Mouse (Mus musculus) adrenal gland, adult 2 months (tissue): ENCODE data around the gene Kcnc1. TPM values are rescaled to one million over a fixed set of nuclear protein-coding genes. Genes with fewer than 3 reads are reported as not detected.

Experiments
- DNase-seq: peaks from one replicate; pipeline ENCODE4 v3.0.0; 2021
- polyA plus RNA-seq: library from polyadenylated mRNA; depleted of rRNA; stranded (reverse); fragments of >200 nt; gene quantifications from 2 replicates; pipeline ENCODE4 v1.2.3, GENCODE M21; 2012; rRNA removed
- total RNA-seq, 2 experiments: library from RNA; stranded (reverse); gene quantifications; 2 replicates each; pipeline ENCODE4 v1.2.3; 2021

Kcnc1 gene
- total and polyA plus RNA-seq, 3 experiments: 0.28 to 0.76 (median 0.37) TPM

- DNase-seq: peak; percentile 13
Measured at GRCm38 (mm10) chr7:46473141-46473540, 76.8 kb downstream of the Kcnc1 start.

DNA sequence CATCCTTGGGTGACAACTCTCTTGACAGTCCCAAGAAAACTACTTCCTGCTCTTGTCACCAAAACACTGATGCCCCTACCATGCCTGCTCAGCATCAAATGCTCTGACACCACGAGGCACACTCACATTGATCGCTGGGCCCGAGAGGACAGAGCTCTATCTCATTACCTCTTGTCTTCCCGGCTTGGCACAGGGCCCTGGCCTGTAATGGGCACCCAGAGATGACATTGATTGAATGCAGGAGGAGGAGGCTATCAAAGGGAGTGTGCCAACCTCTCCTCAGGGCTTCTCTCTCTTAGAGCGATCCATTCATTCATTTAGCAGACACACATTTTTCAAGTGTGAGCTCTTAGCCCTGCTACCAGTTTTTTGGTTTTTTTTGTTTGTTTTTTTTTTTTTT, 79.2 kb downstream of the Kcnc1 start:
- peak; percentile 42 for DNase-seq

- no peak for DNase-seq
Measured at GRCm38 (mm10) chr7:46477456-46477855, 81.2 kb downstream of the Kcnc1 start.

DNA sequence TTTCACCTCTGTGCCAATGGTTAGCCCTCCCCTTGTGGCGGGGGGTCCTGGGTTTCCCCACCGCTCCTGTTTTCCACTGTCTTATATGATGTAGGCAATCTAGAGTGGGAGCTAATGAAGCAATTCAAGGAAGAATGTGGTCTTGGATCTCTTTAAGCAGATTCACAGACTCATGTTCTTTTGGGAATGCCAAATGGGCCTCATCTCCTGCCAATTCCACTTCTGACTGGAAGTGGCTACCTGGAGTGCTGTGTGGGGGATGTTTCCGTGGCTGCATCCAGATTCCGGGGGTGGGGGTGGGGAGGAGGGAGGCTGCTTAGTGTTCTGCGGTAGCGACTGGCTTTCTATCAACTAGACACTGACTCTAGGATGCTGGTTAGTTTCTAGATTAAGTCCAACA, 83.5 kb downstream of the Kcnc1 start:
- DNase-seq: no peak

- DNase-seq: peak; percentile 57
Measured at GRCm38 (mm10) chr7:46482099-46482531, 85.8 kb downstream of the Kcnc1 start.

DNA sequence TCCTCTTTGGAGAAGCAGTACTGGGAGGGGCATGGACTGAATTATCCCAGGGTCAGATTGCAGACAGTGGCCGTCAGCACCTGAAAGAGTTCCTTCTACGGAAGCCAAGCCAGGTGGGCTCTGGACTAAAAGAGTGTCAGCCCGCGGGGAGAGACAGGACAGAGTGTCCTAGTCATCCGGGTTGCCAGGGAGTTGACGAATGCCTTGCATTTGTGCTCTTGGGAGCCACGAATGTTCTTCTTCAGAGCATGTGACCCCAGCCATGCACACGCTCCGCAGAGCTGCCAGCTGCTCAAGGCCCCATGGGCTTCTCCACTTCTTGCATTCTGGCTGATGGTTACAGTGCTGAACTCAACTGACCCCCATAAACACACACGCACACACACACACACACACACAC, 86.8 kb downstream of the Kcnc1 start:
- DNase-seq: no peak

DNA sequence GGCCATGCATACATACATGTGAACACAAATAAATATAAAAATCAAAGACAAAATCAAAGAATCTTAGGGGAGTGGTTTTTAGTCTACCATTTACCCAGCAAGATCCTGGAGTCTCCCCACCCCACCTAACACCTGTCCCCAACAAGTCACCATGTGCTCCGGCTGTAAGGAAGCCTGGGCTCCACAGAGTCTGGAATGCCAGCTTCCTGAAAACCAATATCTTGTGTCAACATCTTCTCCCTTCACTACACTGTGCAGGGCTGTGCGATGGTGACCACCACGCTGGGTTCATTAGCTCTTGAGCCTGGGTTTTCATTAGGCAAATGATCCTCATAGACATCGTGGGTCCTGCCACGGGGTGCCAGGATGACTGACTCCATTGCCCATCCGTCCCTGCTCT, 87.9 kb downstream of the Kcnc1 start:
- no peak for DNase-seq

DNA sequence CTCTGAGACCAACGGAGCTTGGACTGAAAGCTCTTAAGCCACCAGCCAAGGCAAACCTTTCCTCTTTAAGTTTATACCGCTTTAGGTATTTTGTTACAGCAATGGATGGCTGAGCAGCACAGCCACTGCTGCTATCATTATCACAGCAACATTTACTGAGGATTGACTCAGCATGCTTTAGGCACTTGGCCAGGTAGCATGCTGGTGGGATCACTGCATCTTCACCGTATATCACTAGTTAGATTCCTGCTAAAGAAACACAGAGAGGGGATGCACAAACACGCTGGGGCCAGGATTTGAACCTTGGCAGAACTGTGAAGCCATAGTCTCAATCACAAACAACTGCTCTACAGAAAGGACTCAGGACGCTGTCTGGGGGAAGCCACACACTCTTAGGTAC, 90.5 kb downstream of the Kcnc1 start:
- DNase-seq: no peak

DNA sequence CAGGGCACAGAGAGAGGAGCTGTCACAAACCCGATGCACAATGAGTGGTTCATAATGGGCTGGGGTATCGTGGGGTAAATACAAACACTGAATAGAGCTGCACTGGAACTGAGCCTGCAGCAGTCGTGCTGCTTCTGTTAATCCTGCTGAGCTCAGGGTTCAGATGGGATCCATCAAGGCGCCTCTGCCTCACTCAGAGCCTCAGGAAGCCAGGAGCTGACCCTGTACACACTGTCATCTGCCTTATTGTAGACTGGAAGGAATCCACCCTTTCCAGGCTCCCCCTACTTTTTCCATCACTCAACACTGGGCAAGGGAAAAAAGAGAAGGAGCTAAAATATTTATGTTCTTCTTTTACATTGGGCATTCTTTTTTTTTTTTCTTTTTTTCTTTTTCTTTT, 91.1 kb downstream of the Kcnc1 start:
- no peak for DNase-seq

Other genes starting within 250 kb of the Kcnc1 start
- gene Abcc8, start 216.5 kb upstream of the Kcnc1 start, total RNA-seq: 1 to 10 TPM; 1.7 to 3.3 TPM
- gene Abcc8, start 216.5 kb upstream of the Kcnc1 start, polyA plus RNA-seq: 1.3 and 1.7 TPM in 2 replicates
- 1 to 10 TPM; 1.6 to 1.8 TPM for gene Ush1c, start 158.0 kb upstream of the Kcnc1 start, total RNA-seq
- gene Ush1c, start 158.0 kb upstream of the Kcnc1 start, polyA plus RNA-seq: 0.06 TPM in 1 of 2 replicates, not detected in the other
- 1 to 10 TPM in 1 of 2 experiments, not detected in 1; 1.5 TPM for gene Otog, start 155.5 kb upstream of the Kcnc1 start, total RNA-seq
- 0.04 and 0.16 TPM in 2 replicates for gene Otog, start 155.5 kb upstream of the Kcnc1 start, polyA plus RNA-seq
- gene Myod1, start 20.0 kb upstream of the Kcnc1 start, total RNA-seq: not detected
- gene Myod1, start 20.0 kb upstream of the Kcnc1 start, polyA plus RNA-seq: not detected in 2 replicates
- 10 to 100 TPM; 18.4 to 28.4 TPM for gene Sergef, start 243.3 kb downstream of the Kcnc1 start, total RNA-seq
- gene Sergef, start 243.3 kb downstream of the Kcnc1 start, polyA plus RNA-seq: 17.4 and 19.2 TPM in 2 replicates